Mouse (Mus musculus) ES-Bruce4 (cell line): ENCODE data around the gene Ppip5k2. TPM values are rescaled to one million over a fixed set of nuclear protein-coding genes. Genes with fewer than 3 reads are reported as not detected.
A peak's percentile ranks its signal among the peaks of the same experiment; 100 is the strongest.

Experiments
- H3K27ac ChIP-seq: 2 replicates; pipeline ENCODE4 v1.5.1; 2012; ENCODE audit warnings: low read length, inconsistent platforms; ENCODE audit not compliant: insufficient read depth
- H3K27me3 ChIP-seq: 2 replicates; pipeline ENCODE4 v1.6.1; 2012; ENCODE audit warnings: mild to moderate bottlenecking, low read length, inconsistent platforms; ENCODE audit not compliant: control insufficient read depth, poor library complexity, insufficient read depth, severe bottlenecking
- H3K36me3 ChIP-seq: 2 replicates; pipeline ENCODE4 v1.6.1; 2012; ENCODE audit warnings: inconsistent platforms, mild to moderate bottlenecking, low read length, moderate library complexity; ENCODE audit not compliant: control insufficient read depth, poor library complexity, insufficient read depth, severe bottlenecking
- H3K4me1 ChIP-seq: one replicate; pipeline ENCODE4 v1.8.1; 2011; ENCODE audit warnings: low read length; ENCODE audit not compliant: control insufficient read depth, insufficient read depth
- H3K4me3 ChIP-seq: 2 replicates; pipeline ENCODE4 v1.5.1; 2011; ENCODE audit warnings: low read depth, mild to moderate bottlenecking, low read length
- H3K9ac ChIP-seq: 2 replicates; pipeline ENCODE4 v1.6.1; 2012; ENCODE audit warnings: low read depth, mild to moderate bottlenecking, inconsistent platforms; ENCODE audit not compliant: poor library complexity, severe bottlenecking
- H3K9me3 ChIP-seq: replicated peaks from 2 replicates; pipeline ENCODE4 v1.6.1; 2012; ENCODE audit warnings: mild to moderate bottlenecking, low read length, inconsistent platforms; ENCODE audit not compliant: control insufficient read depth, poor library complexity, insufficient read depth, severe bottlenecking
- CTCF ChIP-seq: IDR thresholded peaks from one replicate; pipeline ENCODE4 v1.8.1; 2011; ENCODE audit warnings: low read depth, low read length
- EP300 ChIP-seq: IDR thresholded peaks from 2 replicates; pipeline ENCODE4 v1.6.1; 2011; ENCODE audit warnings: low read depth, low read length; ENCODE audit not compliant: insufficient read depth
- POLR2A ChIP-seq: IDR thresholded peaks from one replicate; pipeline ENCODE4 v1.8.1; 2011; ENCODE audit warnings: low read length; ENCODE audit not compliant: insufficient read depth
- polyA plus RNA-seq: library from polyadenylated mRNA; stranded (reverse); fragments of >200 nt; gene quantifications from 2 replicates; pipeline ENCODE4 v1.2.4, GENCODE M21; 2011; ENCODE audit warnings: low read depth; ENCODE audit not compliant: missing spikeins, insufficient read depth, insufficient read length

The Ppip5k2 gene
- 48.5 and 55.0 TPM in 2 replicates for polyA plus RNA-seq

- TF ChIP-seq CTCF (peak; percentile 28), POLR2A (no peak), EP300 (0 out of 2 replicates have a peak, but pooled peaks have one; percentile 6)
- Histone ChIP-seq H3K36me3 (no peaks in the 10 kb centered on the region; the same call in 1 of the 2 replicates), H3K4me3 (peak within 1 kb of the TSS; percentile 91), H3K4me1 (no peaks in the 10 kb centered on the region), H3K9ac (peak within 1 kb of the TSS; percentile 74), H3K27ac (peak within 1 kb of the TSS; percentile 56), H3K27me3 (no peaks in the 10 kb centered on the region), H3K9me3 (no peaks in the 10 kb centered on the region)
Measured at GRCm38 (mm10) chr1:97769904-97770753, at the start of gene Ppip5k2, which contains the start of gene Gin1. Ppip5k2 (minus strand) TSS chr1:97770411. Gin1 (plus strand) TSS chr1:97770172.

GRCm38 (mm10) chr1:97809255-97809912 lies 39.2 kb upstream of the Ppip5k2 start:
- Histone ChIP-seq H3K27me3 (no peaks in the 10 kb centered on the region), H3K4me3 (no peak overlapping the region), H3K36me3 (no peaks in the 10 kb centered on the region), H3K27ac (no peak overlapping the region), H3K9me3 (no peaks in the 10 kb centered on the region), H3K9ac (no peak overlapping the region), H3K4me1 (no peaks in the 10 kb centered on the region)
- no peak for TF ChIP-seq CTCF
- TF ChIP-seq EP300: no peak
- no peak for TF ChIP-seq POLR2A

GRCm38 (mm10) chr1:97804520-97804919 lies 34.3 kb upstream of the Ppip5k2 start:
- no peaks in the 10 kb centered on the region for H3K27me3 ChIP-seq
- H3K9me3 ChIP-seq: no peaks in the 10 kb centered on the region
- no peak overlapping the region for H3K27ac ChIP-seq
- no peak for TF ChIP-seq CTCF
- no peak overlapping the region for H3K4me3 ChIP-seq
- no peaks in the 10 kb centered on the region for H3K4me1 ChIP-seq
- H3K36me3 ChIP-seq: no peaks in the 10 kb centered on the region
- H3K9ac ChIP-seq: no peak overlapping the region

DNA sequence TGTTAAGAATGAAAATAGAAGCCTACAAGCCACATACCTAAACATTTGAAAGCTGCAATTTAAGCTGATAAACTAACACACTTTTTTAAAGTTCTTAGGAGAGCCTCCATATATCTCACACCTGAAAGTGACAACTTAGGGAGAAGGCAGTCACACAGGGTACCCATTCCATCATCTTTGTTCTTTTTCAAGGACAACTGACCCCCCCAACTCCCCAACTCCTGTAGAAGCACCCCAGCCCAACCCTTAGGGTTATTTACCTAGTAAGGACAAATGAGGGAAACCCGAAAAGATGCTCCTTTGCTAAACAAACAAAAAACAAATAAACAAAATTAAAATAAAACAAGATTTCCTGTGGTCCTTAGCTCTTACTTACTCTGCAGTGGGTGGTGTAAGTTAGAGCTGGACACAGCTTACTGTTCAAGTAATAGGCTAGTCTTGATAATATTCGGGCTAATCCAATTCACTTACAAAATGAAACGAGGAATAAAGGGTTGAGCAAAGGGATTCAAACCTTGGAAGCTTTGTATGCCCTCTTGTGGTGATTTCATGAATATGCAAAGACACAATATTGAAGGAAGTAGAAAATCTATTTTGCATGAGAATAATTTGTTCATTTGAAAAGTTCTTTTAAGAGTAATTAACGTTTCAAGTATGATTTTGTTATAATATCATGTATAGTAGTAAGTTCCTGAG lies 32.1 kb upstream of the Ppip5k2 start:
- Histone ChIP-seq H3K36me3 (no peaks in the 10 kb centered on the region), H3K9me3 (no peaks in the 10 kb centered on the region), H3K4me3 (no peak overlapping the region), H3K27me3 (no peaks in the 10 kb centered on the region), H3K4me1 (no peaks in the 10 kb centered on the region), H3K9ac (no peak overlapping the region), H3K27ac (no peak overlapping the region)
- TF ChIP-seq POLR2A: no peak
- TF ChIP-seq EP300: no peak
- no peak for TF ChIP-seq CTCF

GRCm38 (mm10) chr1:97795936-97796335 lies 25.7 kb upstream of the Ppip5k2 start:
- H3K9me3 ChIP-seq: no peaks in the 10 kb centered on the region
- no peak overlapping the region for H3K4me3 ChIP-seq
- TF ChIP-seq POLR2A: no peak
- TF ChIP-seq CTCF: no peak
- TF ChIP-seq EP300: no peak
- no peak overlapping the region for H3K27ac ChIP-seq
- no peaks in the 10 kb centered on the region for H3K36me3 ChIP-seq
- no peaks in the 10 kb centered on the region for H3K4me1 ChIP-seq
- H3K9ac ChIP-seq: no peak overlapping the region
- H3K27me3 ChIP-seq: no peaks in the 10 kb centered on the region
